Mouse (Mus musculus) megakaryocyte, adult 5-6 weeks (primary cell): ENCODE data around the gene Tpst2. TPM values are rescaled to one million over a fixed set of nuclear protein-coding genes. Genes with fewer than 3 reads are reported as not detected.

ENCODE experiments used
- ATAC-seq: 2 replicates; pipeline ENCODE4 v1.8.0; 2016; ENCODE audit warnings: mild to moderate bottlenecking, inconsistent platforms; ENCODE audit not compliant: poor library complexity, severe bottlenecking
- total RNA-seq, 2 experiments: library from RNA; stranded (forward) in 1 of 2; stranded (reverse) in 1 of 2; fragments of 153-499, 151-499 nt in 1 of 2; fragments of 221-1000, 200-1000 nt in 1 of 2; gene quantifications; 2 replicates each; pipeline versions ENCODE4 v1.2.3 to v1.2.4; 2015 to 2017

Tpst2 gene
- total RNA-seq, 2 experiments from 2014 or later: 57.5 to 77.0 TPM

- peak; percentile 63 for ATAC-seq
Observed at GRCm38 (mm10) chr5:112254282-112254806, 22.1 kb upstream of the Tpst2 start.

DNA sequence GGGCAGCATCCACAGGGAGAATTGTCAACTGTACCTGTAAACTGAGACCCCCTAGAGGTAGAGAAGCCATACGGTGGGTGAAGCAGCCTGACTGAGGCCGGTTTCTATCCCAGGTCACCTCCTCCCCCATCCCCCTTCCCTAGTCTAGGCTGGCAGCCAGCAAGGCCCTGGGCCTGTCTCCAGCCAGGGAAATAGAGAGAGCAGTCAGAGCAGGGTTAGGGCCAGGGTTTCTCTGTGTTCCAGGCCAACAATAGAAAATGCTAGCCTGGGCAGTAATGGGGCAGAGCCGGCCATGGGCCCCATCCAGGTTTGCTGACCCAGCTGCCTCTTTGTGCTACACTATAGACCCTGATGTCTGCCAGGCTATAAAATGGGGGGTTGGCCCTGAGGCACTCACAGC lies 21.1 kb upstream of the Tpst2 start, which contains the start of gene Crybb1:
Gene Crybb1, plus strand, starts transcription at position 390 of the 400 bp plus-strand sequence.
- ATAC-seq: no peak

GRCm38 (mm10) chr5:112256457-112256856 lies 20.0 kb upstream of the Tpst2 start:
- no peak for ATAC-seq

- no peak for ATAC-seq
Observed at GRCm38 (mm10) chr5:112257896-112258295, 18.6 kb upstream of the Tpst2 start.

GRCm38 (mm10) chr5:112259862-112260650 lies 16.4 kb upstream of the Tpst2 start:
- peak; percentile 63 for ATAC-seq

- ATAC-seq: no peak
Observed at GRCm38 (mm10) chr5:112260818-112261217, 15.7 kb upstream of the Tpst2 start.

DNA sequence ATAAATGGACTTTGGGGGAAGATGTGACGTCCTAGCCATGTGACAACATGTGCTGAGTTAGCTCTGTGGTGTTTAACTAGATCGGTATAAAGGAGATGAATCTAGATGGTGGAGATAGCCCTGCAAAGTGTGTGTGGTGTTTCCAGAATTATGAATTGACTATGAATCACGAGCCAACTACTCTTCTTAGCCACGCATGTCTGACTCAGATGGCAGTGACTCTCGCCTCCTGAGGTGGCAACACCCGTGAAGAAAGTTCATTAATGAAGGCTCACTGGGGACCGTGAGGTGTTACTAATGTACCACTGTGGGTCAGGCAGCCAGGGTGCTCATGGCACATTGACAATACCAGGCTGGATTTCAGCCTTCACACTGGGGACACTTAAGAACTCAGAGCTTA lies 12.4 kb upstream of the Tpst2 start:
- no peak for ATAC-seq

- no peak for ATAC-seq
Observed at GRCm38 (mm10) chr5:112265110-112265509, 11.4 kb upstream of the Tpst2 start.

GRCm38 (mm10) chr5:112265515-112265914 lies 11.0 kb upstream of the Tpst2 start:
- peak; percentile 83 for ATAC-seq

DNA sequence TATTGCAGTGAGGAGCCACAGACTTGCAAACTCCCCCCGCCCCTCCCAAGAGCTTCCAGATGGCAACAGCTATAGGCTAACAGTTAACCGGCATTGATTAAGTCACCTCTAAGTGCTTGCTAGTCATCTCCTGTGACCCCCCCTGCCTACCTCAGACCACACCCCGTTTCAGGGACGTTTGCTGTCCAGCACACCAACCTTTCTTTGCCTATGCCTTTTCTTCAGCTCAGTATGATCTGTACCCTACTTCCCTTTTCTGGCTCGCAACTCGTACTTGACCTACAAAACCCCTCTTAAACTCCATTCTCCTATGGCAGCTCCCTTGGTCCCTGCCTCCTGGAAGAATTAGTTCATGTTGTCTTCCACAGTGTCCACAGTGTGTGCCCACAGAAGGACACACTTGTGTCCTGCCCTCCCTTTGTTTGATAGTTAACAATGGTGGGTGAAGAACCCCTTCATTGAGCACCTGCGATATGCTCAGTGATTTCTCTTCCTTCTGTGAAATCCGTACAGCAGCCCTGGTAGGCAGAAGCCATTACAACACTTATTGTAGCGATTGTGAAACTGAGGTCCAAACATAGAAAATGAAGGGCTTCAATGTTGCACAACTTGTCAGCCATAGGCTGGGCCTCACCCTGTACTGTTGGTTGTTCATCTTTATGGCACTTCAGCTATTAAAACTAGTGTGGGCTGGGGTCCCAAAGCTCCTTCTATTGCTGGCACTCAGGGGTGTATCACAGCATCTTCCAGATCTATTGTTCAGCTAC lies 10.3 kb upstream of the Tpst2 start:
- ATAC-seq: peak; percentile 63

GRCm38 (mm10) chr5:112270764-112271541 lies 5.5 kb upstream of the Tpst2 start:
- peak; percentile 22 for ATAC-seq

DNA sequence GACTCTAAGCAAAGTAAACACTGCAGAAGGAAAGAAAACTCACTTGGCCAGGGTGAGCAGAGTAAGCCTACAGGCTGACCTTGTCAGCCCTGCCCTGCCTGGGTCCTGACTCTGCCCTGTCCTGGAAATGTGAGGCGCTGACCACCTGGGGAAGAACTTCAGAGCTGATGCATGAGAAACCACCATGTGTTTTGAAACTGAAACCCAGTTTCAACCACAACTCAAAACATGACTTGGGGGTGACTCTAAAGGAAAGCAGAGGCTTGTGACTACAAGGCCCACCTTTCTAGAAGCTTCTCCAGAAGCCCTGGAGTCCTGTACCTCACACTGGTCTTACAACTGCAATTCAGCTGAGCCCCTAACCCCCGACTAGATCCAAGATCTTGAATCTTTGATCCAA lies 3.6 kb upstream of the Tpst2 start:
- ATAC-seq: no peak

GRCm38 (mm10) chr5:112273746-112274463 lies 2.6 kb upstream of the Tpst2 start:
- ATAC-seq: no peak

GRCm38 (mm10) chr5:112275021-112275804 lies 1.3 kb upstream of the Tpst2 start:
- ATAC-seq: no peak

DNA sequence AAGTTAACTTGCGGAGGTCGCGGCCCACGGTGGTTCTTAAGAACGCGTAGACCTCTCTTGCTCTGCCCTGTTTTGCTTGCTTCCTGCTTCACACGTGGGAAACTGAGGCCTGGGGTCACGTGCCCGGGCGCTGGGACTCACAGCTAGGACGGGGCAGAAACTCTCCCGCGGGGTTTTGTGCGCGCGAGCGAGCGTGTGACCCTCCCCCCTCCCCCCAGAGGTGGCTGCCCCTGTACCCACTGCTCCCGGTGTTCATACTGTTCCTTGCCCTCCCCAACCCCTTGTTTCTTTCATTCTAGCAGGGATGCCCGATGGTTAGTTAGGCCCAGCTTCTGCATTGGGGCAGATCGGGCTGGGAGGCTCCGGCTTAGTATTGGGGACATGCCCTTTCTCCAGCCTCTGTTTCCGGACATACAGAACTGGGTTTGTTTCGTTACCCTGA lies 437 bp downstream of the Tpst2 start:
- no peak for ATAC-seq

GRCm38 (mm10) chr5:112277906-112278470 lies 1.5 kb downstream of the Tpst2 start:
- no peak for ATAC-seq

DNA sequence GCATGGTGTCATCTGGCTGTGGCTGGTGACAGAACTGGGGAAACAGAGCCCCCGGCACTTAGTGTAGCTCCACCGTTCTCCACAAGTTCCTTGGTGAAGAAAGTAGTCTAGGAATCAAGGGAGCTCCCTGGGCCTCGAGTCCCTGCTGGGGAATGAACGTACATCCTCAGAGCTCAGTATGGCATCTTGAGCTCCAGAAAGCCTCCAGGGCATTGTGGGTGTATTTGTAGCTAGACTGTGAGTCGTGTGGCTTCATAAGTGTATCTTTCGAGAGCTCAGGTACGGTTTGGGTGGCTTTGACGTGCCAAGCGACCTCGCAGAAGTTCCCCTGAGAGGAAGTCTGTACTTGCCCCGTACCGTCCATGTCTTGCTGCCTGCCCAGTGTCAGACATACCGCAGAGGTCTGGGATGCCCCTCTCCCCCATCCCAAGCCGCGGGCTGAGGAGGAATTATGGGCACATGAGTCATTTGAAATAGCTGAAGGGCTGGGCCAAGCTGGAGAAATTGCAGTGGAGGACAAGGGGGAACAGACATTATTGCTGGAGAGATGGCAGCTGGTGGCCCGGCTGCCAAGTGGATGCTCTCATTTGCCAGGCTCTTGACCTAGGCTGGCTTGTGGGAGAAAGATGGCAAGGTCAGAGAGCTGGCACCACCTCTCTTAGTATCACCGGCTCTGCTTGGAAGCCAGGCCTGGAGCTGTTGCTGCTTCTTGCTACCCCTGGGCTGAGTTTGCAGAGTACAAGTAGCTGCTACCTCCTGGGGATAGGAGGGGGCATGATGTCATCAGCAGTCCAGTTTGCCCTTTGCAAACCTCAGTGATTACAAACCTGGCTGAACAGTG lies 2.9 kb downstream of the Tpst2 start:
- ATAC-seq: no peak

GRCm38 (mm10) chr5:112280151-112280550 lies 3.7 kb downstream of the Tpst2 start:
- ATAC-seq: peak; percentile 36
